Mouse (Mus musculus): ENCODE results near the gene Pptc7. TPM values are rescaled to one million over a fixed set of nuclear protein-coding genes. Genes with fewer than 3 reads are reported as not detected.

Gene Pptc7
- polyA plus RNA-seq, 1 experiment from 2014 or later: 3.7 TPM

DNA sequence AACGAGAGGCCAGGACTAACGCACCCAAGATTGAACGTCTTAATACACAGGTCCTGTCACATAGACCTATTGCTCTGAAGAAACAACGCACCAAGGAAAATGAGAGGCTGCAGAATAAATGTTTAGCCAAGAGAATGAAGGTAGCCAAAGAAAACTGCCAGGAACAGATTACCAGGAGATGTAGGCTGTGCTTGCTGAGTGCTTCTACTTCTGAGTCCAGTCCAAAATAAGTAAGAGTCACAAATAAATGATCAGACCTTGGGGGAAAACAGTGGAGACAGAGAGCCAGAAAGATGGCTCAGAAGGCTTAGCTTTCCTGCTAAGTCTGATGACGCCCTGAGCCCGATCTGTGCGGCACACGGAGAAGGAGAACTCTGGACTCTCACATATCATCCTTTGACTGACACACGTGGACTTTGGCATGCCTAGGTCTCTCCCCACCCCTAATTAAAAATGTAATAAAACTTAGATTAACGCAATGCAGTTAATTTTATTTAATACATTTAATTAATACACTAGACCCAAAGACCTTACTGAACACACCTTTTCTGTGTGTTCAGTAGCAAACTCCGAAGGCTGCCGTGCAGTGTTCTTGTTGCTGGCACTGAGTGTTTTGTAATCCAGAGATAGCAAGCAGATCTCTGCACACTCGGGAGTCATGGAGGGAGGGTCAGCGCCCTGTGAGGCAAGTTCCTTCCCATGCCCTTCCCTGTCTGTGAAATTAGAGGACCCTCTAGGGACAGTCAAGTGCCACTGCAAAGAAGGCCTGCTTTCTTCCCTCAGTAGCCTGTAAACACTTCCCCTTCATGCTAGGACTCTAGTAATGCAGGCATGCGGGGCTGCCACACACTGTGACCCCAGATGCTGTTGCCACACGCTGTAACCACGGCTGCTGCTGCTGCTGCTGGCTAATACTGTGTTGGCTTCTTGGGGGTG, 18.9 kb downstream of the Pptc7 start:
- no peaks in the 10 kb centered on the region for H3K9me3 ChIP-seq (replicated peaks)
- peaks cover 32% of the 10 kb centered on the region for H3K4me1 ChIP-seq (replicated peaks)
- ATAC-seq (ENCODE audit: insufficient read depth): 0 out of 2 replicates have a peak, but pooled peaks have one; percentile 33
- no peak overlapping the region for H3K4me3 ChIP-seq (replicated peaks)
- 0 out of 2 replicates have a peak overlapping the region, but pooled peaks have one; percentile 17 for H3K4me2 ChIP-seq
- no peaks in the 10 kb centered on the region for H3K27me3 ChIP-seq
- peaks cover 9% of the 10 kb centered on the region for H3K36me3 ChIP-seq (replicated peaks)
- H3K27ac ChIP-seq (replicated peaks): peak overlapping the region; percentile 49
- H3K9ac ChIP-seq: no peak overlapping the region
- WGBS (ENCODE audit: insufficient replicate concordance): 50% methylated on average over 17 of the region's 17 CpGs

GRCm38 (mm10) chr5:122303937-122304336, 19.8 kb downstream of the Pptc7 start:
- no peak for ATAC-seq (ENCODE audit: insufficient read depth)
- H3K4me3 ChIP-seq (replicated peaks): no peak overlapping the region
- peaks cover 16% of the 10 kb centered on the region for H3K36me3 ChIP-seq (replicated peaks)
- no peaks in the 10 kb centered on the region for H3K27me3 ChIP-seq
- WGBS (ENCODE audit: insufficient replicate concordance): 79% methylated on average over 7 of the region's 7 CpGs
- H3K9ac ChIP-seq: no peak overlapping the region
- H3K9me3 ChIP-seq (replicated peaks): no peaks in the 10 kb centered on the region
- H3K4me2 ChIP-seq: no peak overlapping the region
- H3K27ac ChIP-seq (replicated peaks): peak overlapping the region; percentile 38; the same call in 1 of the 2 replicates
- H3K4me1 ChIP-seq (replicated peaks): peaks cover 32% of the 10 kb centered on the region

- H3K4me2 ChIP-seq: no peak overlapping the region
- peaks cover 19% of the 10 kb centered on the region for H3K36me3 ChIP-seq (replicated peaks)
- H3K9me3 ChIP-seq (replicated peaks): no peaks in the 10 kb centered on the region
- no peaks in the 10 kb centered on the region for H3K27me3 ChIP-seq
- WGBS (ENCODE audit: insufficient replicate concordance): 65% methylated on average over 6 of the region's 6 CpGs
- no peak for ATAC-seq (ENCODE audit: insufficient read depth)
- no peak overlapping the region for H3K4me3 ChIP-seq (replicated peaks)
- 0 out of 2 replicates have a peak overlapping the region, but pooled peaks have one; percentile 1 for H3K27ac ChIP-seq (replicated peaks)
- no peak overlapping the region for H3K9ac ChIP-seq
- peaks cover 32% of the 10 kb centered on the region for H3K4me1 ChIP-seq (replicated peaks)
Measured at GRCm38 (mm10) chr5:122304541-122304940, 20.4 kb downstream of the Pptc7 start.

- no peak overlapping the region for H3K27ac ChIP-seq (replicated peaks)
- H3K4me2 ChIP-seq: no peak overlapping the region
- H3K36me3 ChIP-seq (replicated peaks): peaks cover 21% of the 10 kb centered on the region
- no peak overlapping the region for H3K4me3 ChIP-seq (replicated peaks)
- H3K9me3 ChIP-seq (replicated peaks): no peaks in the 10 kb centered on the region
- peaks cover 32% of the 10 kb centered on the region for H3K4me1 ChIP-seq (replicated peaks)
- WGBS (ENCODE audit: insufficient replicate concordance): 76% methylated on average over 7 of the region's 7 CpGs
- no peak for ATAC-seq (ENCODE audit: insufficient read depth)
- no peaks in the 10 kb centered on the region for H3K27me3 ChIP-seq
- no peak overlapping the region for H3K9ac ChIP-seq
Measured at GRCm38 (mm10) chr5:122305472-122305871, 21.3 kb downstream of the Pptc7 start.

- Histone ChIP-seq H3K27ac (replicated peaks) (no peak overlapping the region), H3K36me3 (replicated peaks) (peaks cover 30% of the 10 kb centered on the region), H3K9ac (no peak overlapping the region), H3K4me2 (no peak overlapping the region), H3K9me3 (replicated peaks) (no peaks in the 10 kb centered on the region), H3K4me1 (replicated peaks) (peaks cover 32% of the 10 kb centered on the region), H3K27me3 (no peaks in the 10 kb centered on the region), H3K4me3 (replicated peaks) (no peak overlapping the region)
- 66% methylated on average over 3 of the region's 3 CpGs for WGBS (ENCODE audit: insufficient replicate concordance)
- no peak for ATAC-seq (ENCODE audit: insufficient read depth)
Measured at GRCm38 (mm10) chr5:122306536-122306935, 22.4 kb downstream of the Pptc7 start.

- ATAC-seq (ENCODE audit: insufficient read depth): no peak
- peaks cover 55% of the 10 kb centered on the region for H3K36me3 ChIP-seq (replicated peaks)
- no peak overlapping the region for H3K4me3 ChIP-seq (replicated peaks)
- H3K27me3 ChIP-seq: no peaks in the 10 kb centered on the region
- H3K9me3 ChIP-seq (replicated peaks): no peaks in the 10 kb centered on the region
- peaks cover 14% of the 10 kb centered on the region for H3K4me1 ChIP-seq (replicated peaks)
- H3K27ac ChIP-seq (replicated peaks): no peak overlapping the region
- 78% methylated on average over 8 of the region's 8 CpGs for WGBS (ENCODE audit: insufficient replicate concordance)
- H3K9ac ChIP-seq: no peak overlapping the region
- H3K4me2 ChIP-seq: no peak overlapping the region
Measured at GRCm38 (mm10) chr5:122310699-122311098, 26.5 kb downstream of the Pptc7 start.

DNA sequence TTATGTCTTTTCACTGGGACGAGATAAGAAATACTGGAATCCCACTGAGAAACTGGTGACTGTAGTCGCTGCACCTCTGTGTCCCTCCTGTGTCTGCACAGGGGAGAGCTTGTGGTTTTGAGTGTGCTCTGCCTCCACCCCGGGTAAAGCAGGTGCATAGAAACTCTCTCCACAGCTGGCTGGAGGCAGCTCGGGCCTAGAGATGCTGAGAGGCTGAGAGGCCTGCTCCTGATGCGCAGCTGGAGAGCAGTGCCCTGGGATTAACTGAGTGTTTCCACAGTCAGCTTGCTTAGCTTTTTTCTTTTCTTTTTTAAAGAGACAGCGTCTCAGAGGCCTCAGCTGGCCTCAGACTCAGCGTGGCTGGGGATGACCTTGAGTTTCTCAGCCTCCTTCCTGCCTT, 27.5 kb downstream of the Pptc7 start:
- Histone ChIP-seq H3K4me3 (replicated peaks) (no peak overlapping the region), H3K9me3 (replicated peaks) (no peaks in the 10 kb centered on the region), H3K27ac (replicated peaks) (no peak overlapping the region), H3K36me3 (replicated peaks) (peaks cover 64% of the 10 kb centered on the region), H3K27me3 (no peaks in the 10 kb centered on the region), H3K4me2 (no peak overlapping the region), H3K4me1 (replicated peaks) (peaks cover 14% of the 10 kb centered on the region), H3K9ac (no peak overlapping the region)
- WGBS (ENCODE audit: insufficient replicate concordance): 66% methylated on average over 7 of the region's 7 CpGs
- no peak for ATAC-seq (ENCODE audit: insufficient read depth)

GRCm38 (mm10) chr5:122312346-122312745, 28.2 kb downstream of the Pptc7 start:
- ATAC-seq (ENCODE audit: insufficient read depth): no peak
- no peak overlapping the region for H3K27ac ChIP-seq (replicated peaks)
- H3K4me3 ChIP-seq (replicated peaks): no peak overlapping the region
- WGBS (ENCODE audit: insufficient replicate concordance): 79% methylated on average over 4 of the region's 4 CpGs
- no peak overlapping the region for H3K4me2 ChIP-seq
- no peaks in the 10 kb centered on the region for H3K27me3 ChIP-seq
- H3K9me3 ChIP-seq (replicated peaks): no peaks in the 10 kb centered on the region
- H3K4me1 ChIP-seq (replicated peaks): peaks cover 14% of the 10 kb centered on the region
- peaks cover 70% of the 10 kb centered on the region for H3K36me3 ChIP-seq (replicated peaks)
- no peak overlapping the region for H3K9ac ChIP-seq

GRCm38 (mm10) chr5:122312942-122313684, 28.9 kb downstream of the Pptc7 start:
- Histone ChIP-seq H3K9me3 (replicated peaks) (no peaks in the 10 kb centered on the region), H3K27me3 (no peaks in the 10 kb centered on the region), H3K9ac (no peak overlapping the region), H3K4me1 (replicated peaks) (peaks cover 14% of the 10 kb centered on the region), H3K4me3 (replicated peaks) (no peak overlapping the region), H3K27ac (replicated peaks) (no peak overlapping the region), H3K36me3 (replicated peaks) (peaks cover 66% of the 10 kb centered on the region), H3K4me2 (no peak overlapping the region)
- no peak for ATAC-seq (ENCODE audit: insufficient read depth)
- 78% methylated on average over 17 of the region's 17 CpGs for WGBS (ENCODE audit: insufficient replicate concordance)

DNA sequence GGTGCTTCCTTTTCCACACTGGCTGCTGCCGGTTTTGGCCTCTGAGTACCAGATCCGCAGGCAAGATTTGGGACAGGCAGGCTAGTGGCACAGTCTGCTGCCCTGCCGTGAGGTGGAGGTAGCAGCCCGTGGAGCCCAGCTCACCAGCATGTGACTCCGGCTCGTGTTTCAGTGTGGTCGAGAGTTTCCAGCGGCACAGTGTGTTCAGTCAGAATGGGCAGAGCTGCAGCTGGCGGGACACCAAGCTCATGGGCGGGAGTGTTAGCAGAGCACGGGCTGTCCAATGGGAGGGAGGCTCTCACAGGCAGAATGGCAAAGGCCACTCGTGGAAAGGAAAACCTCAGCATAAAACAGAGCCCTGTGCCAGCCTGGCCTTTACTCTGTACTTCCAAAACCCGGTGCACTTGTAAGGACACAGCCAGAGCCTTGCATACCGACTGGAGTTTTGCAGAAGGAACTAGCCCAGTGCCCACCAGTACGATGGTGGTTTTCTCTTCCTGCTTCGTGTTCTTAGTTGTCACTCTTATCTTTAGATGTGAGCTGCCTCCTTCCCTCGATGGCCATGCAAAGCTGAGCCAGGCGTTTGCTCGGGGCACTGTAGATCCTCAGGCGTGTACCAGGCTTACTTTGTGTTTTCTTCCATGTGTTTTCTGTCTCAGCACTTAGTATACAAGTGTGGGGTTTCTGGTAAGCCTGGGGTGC, 31.0 kb downstream of the Pptc7 start:
- Histone ChIP-seq H3K9ac (no peak overlapping the region), H3K36me3 (replicated peaks) (peaks cover 64% of the 10 kb centered on the region), H3K4me3 (replicated peaks) (no peak overlapping the region), H3K4me2 (peak overlapping the region; percentile 49), H3K27ac (replicated peaks) (0 out of 2 replicates have a peak overlapping the region, but pooled peaks have one; percentile 26), H3K4me1 (replicated peaks) (peaks cover 14% of the 10 kb centered on the region), H3K9me3 (replicated peaks) (no peaks in the 10 kb centered on the region), H3K27me3 (no peaks in the 10 kb centered on the region)
- ATAC-seq (ENCODE audit: insufficient read depth): peak; percentile 54
- 10% methylated on average over 20 of the region's 20 CpGs for WGBS (ENCODE audit: insufficient replicate concordance)

Data from liver, embryonic 15.5 days (tissue).